Mouse (Mus musculus): ENCODE results near the gene Hcfc2. TPM values are rescaled to one million over a fixed set of nuclear protein-coding genes. Genes with fewer than 3 reads are reported as not detected.

Hcfc2 gene
- polyA plus RNA-seq, 1 experiment from 2014 or later: 37.3 TPM

GRCm38 (mm10) chr10:82680769-82681168 is 15.2 kb upstream of the Hcfc2 start:
- no peak for ATAC-seq (ENCODE audit: borderline replicate concordance, extremely low read depth, low FRiP score, low TSS enrichment)
- H3K9ac ChIP-seq: no peak overlapping the region
- H3K27ac ChIP-seq: no peak overlapping the region
- no peaks in the 10 kb centered on the region for H3K4me1 ChIP-seq
- H3K9me3 ChIP-seq: no peaks in the 10 kb centered on the region
- no peak overlapping the region for H3K4me3 ChIP-seq
- WGBS: 85% methylated on average over 5 of the region's 5 CpGs
- H3K27me3 ChIP-seq: no peaks in the 10 kb centered on the region
- H3K4me2 ChIP-seq: no peak overlapping the region
- no peaks in the 10 kb centered on the region for H3K36me3 ChIP-seq

DNA sequence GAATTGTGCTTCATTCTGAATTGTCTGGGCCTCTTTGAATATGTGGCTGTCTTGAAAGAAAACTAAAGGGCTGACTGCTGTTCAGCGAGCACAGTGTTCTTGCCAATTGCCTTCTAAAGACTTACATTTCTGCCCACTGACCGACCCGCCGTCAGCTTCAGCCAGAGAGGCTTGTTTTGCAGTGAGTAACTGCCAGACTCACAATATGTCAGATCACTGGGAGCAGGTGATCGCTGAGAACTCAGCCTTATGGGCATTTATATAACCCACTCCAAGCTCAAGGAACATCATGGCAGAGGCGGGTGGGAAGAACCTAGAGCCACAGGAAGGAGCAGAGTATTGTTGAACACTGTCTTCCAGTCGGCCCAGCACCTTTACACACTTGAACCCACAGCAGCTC is 14.3 kb upstream of the Hcfc2 start:
- H3K4me1 ChIP-seq: no peaks in the 10 kb centered on the region
- no peaks in the 10 kb centered on the region for H3K27me3 ChIP-seq
- no peaks in the 10 kb centered on the region for H3K9me3 ChIP-seq
- H3K27ac ChIP-seq: no peak overlapping the region
- 83% methylated on average over 7 of the region's 7 CpGs for WGBS
- H3K4me2 ChIP-seq: no peak overlapping the region
- H3K4me3 ChIP-seq: no peak overlapping the region
- H3K9ac ChIP-seq: no peak overlapping the region
- no peaks in the 10 kb centered on the region for H3K36me3 ChIP-seq
- ATAC-seq (ENCODE audit: borderline replicate concordance, extremely low read depth, low FRiP score, low TSS enrichment): no peak

DNA sequence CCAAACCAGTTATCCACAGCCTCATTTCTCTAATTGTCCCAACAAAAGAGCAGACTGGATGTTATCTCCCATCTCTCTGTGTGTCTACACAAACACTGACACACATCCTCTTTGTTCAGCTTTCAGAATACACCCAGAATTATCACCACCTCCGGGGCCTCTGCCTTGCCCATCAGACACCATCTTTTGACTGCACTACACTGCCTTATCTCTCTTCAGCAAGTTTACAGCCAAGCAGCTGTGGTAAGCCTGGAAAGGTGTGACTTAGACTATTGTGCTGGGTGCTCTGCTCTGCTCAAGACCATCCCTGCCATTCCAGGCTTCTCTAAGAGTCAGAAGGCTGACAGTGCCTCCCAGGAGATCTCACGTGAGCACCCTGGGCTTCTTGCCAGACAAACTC is 10.5 kb upstream of the Hcfc2 start:
- WGBS: 43% methylated on average over 2 of the region's 2 CpGs
- no peak overlapping the region for H3K4me3 ChIP-seq
- no peak overlapping the region for H3K27ac ChIP-seq
- H3K9ac ChIP-seq: no peak overlapping the region
- no peak for ATAC-seq (ENCODE audit: borderline replicate concordance, extremely low read depth, low FRiP score, low TSS enrichment)
- H3K4me2 ChIP-seq: no peak overlapping the region
- H3K36me3 ChIP-seq: no peaks in the 10 kb centered on the region
- no peaks in the 10 kb centered on the region for H3K9me3 ChIP-seq
- H3K4me1 ChIP-seq: peaks cover 11% of the 10 kb centered on the region
- H3K27me3 ChIP-seq: no peaks in the 10 kb centered on the region

GRCm38 (mm10) chr10:82689681-82690211 is 6.2 kb upstream of the Hcfc2 start:
- peak; percentile 76; the same call in 1 of the 2 replicates for ATAC-seq (ENCODE audit: borderline replicate concordance, extremely low read depth, low FRiP score, low TSS enrichment)
- 47% methylated on average over 7 of the region's 7 CpGs for WGBS
- H3K9me3 ChIP-seq: no peaks in the 10 kb centered on the region
- 0 out of 2 replicates have a peak overlapping the region, but pooled peaks have one; percentile 28 for H3K9ac ChIP-seq
- peak overlapping the region; percentile 52 for H3K4me2 ChIP-seq
- H3K4me3 ChIP-seq: peak overlapping the region; percentile 22
- H3K4me1 ChIP-seq: peaks cover 16% of the 10 kb centered on the region
- H3K27me3 ChIP-seq: no peaks in the 10 kb centered on the region
- H3K27ac ChIP-seq: peak overlapping the region; percentile 66
- no peaks in the 10 kb centered on the region for H3K36me3 ChIP-seq

- Histone ChIP-seq H3K4me1 (peaks cover 16% of the 10 kb centered on the region), H3K27ac (peak within 1 kb of the TSS; percentile 66), H3K27me3 (no peaks in the 10 kb centered on the region), H3K36me3 (no peaks in the 10 kb centered on the region), H3K4me2 (peak within 1 kb of the TSS; percentile 52), H3K9me3 (no peaks in the 10 kb centered on the region), H3K9ac (peak within 1 kb of the TSS; percentile 28), H3K4me3 (peak within 1 kb of the TSS; percentile 22)
- WGBS: under 1% methylated on average over 14 of the region's 14 CpGs
- ATAC-seq (ENCODE audit: borderline replicate concordance, extremely low read depth, low FRiP score, low TSS enrichment): peak; percentile 82; the same call in 1 of the 2 replicates
Observed at GRCm38 (mm10) chr10:82690494-82690893, 5.5 kb upstream of the Hcfc2 start, which contains the start of gene Glt8d2. Gene Glt8d2, minus strand, starts transcription at chr10:82690650.

DNA sequence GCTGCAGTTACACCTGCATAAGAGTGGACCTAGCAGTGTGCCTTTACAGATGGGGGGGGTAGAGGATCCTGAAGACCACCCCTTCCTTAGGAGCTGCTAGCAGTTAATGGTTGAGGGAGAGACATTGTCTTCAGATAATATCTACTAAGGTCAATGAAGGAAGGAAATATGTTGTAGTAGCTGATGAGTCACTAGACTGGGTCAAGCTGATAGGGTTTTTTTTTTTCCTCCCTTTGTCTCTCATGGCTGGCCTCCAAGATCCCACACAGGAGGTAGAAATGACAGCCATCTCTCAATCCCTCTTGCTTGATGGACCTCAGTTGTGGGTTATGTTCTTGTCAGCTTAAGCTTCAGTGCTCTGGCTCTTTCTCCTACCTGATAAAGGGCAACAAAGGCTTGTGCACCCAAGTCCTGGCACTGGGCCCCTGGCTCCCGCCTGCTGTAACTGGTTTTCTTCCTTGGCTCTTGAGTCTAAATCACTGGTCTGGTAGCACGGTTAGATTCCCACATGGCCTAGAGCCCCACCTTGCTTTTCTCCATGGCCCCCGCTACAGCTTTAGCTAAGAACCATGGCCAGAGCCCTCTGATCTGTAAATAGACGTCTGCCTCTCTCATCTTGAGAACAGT is 606 bp downstream of the Hcfc2 start:
- H3K9ac ChIP-seq: no peak overlapping the region
- ATAC-seq (ENCODE audit: borderline replicate concordance, extremely low read depth, low FRiP score, low TSS enrichment): no peak
- H3K9me3 ChIP-seq: no peaks in the 10 kb centered on the region
- H3K4me1 ChIP-seq: peaks cover 28% of the 10 kb centered on the region
- no peak overlapping the region for H3K4me2 ChIP-seq
- no peak overlapping the region for H3K4me3 ChIP-seq
- H3K27me3 ChIP-seq: no peaks in the 10 kb centered on the region
- peaks cover 5% of the 10 kb centered on the region; the same call in 1 of the 2 replicates for H3K36me3 ChIP-seq
- peak overlapping the region; percentile 47; the same call in 1 of the 2 replicates for H3K27ac ChIP-seq
- WGBS: 65% methylated on average over 4 of the region's 4 CpGs

- no peaks in the 10 kb centered on the region for H3K27me3 ChIP-seq
- no peaks in the 10 kb centered on the region for H3K9me3 ChIP-seq
- 0 out of 2 replicates have a peak overlapping the region, but pooled peaks have one; percentile 47 for H3K27ac ChIP-seq
- no peak overlapping the region for H3K4me2 ChIP-seq
- no peak overlapping the region for H3K4me3 ChIP-seq
- WGBS: 68% methylated on average over 3 of the region's 3 CpGs
- H3K4me1 ChIP-seq: peaks cover 28% of the 10 kb centered on the region
- H3K9ac ChIP-seq: no peak overlapping the region
- no peak for ATAC-seq (ENCODE audit: borderline replicate concordance, extremely low read depth, low FRiP score, low TSS enrichment)
- H3K36me3 ChIP-seq: peaks cover 10% of the 10 kb centered on the region; the same call in 1 of the 2 replicates
Observed at GRCm38 (mm10) chr10:82697305-82697898, 1.4 kb downstream of the Hcfc2 start.

GRCm38 (mm10) chr10:82698712-82699261 is 2.8 kb downstream of the Hcfc2 start:
- Histone ChIP-seq H3K4me1 (peaks cover 28% of the 10 kb centered on the region), H3K27ac (peak overlapping the region; percentile 74), H3K9ac (peak overlapping the region; percentile 84), H3K9me3 (no peaks in the 10 kb centered on the region), H3K4me2 (peak overlapping the region; percentile 78), H3K4me3 (peak overlapping the region; percentile 95), H3K27me3 (no peaks in the 10 kb centered on the region), H3K36me3 (peaks cover 10% of the 10 kb centered on the region; the same call in 1 of the 2 replicates)
- peak; percentile 96 for ATAC-seq (ENCODE audit: borderline replicate concordance, extremely low read depth, low FRiP score, low TSS enrichment)
- WGBS: 1% methylated on average over 42 of the region's 42 CpGs

GRCm38 (mm10) chr10:82699296-82699941 is 3.5 kb downstream of the Hcfc2 start:
- peak overlapping the region; percentile 74 for H3K27ac ChIP-seq
- peaks cover 28% of the 10 kb centered on the region for H3K4me1 ChIP-seq
- WGBS: under 1% methylated on average over 59 of the region's 59 CpGs
- ATAC-seq (ENCODE audit: borderline replicate concordance, extremely low read depth, low FRiP score, low TSS enrichment): peak; percentile 76
- peaks cover 14% of the 10 kb centered on the region; the same call in 1 of the 2 replicates for H3K36me3 ChIP-seq
- peak overlapping the region; percentile 95 for H3K4me3 ChIP-seq
- peak overlapping the region; percentile 78 for H3K4me2 ChIP-seq
- peak overlapping the region; percentile 84 for H3K9ac ChIP-seq
- no peaks in the 10 kb centered on the region for H3K27me3 ChIP-seq
- H3K9me3 ChIP-seq: no peaks in the 10 kb centered on the region

GRCm38 (mm10) chr10:82741354-82741753 is 45.4 kb downstream of the Hcfc2 start:
- peaks cover 47% of the 10 kb centered on the region for H3K36me3 ChIP-seq
- no peaks in the 10 kb centered on the region for H3K9me3 ChIP-seq
- H3K9ac ChIP-seq: no peak overlapping the region
- H3K4me1 ChIP-seq: no peaks in the 10 kb centered on the region
- H3K27me3 ChIP-seq: no peaks in the 10 kb centered on the region
- 84% methylated on average over 8 of the region's 8 CpGs for whole genome bisulfite sequencing
- no peak for ATAC-seq (ENCODE audit: borderline replicate concordance, extremely low read depth, low FRiP score, low TSS enrichment)
- no peak overlapping the region for H3K27ac ChIP-seq
- H3K4me3 ChIP-seq: no peak overlapping the region
- H3K4me2 ChIP-seq: no peak overlapping the region

GRCm38 (mm10) chr10:82741876-82742275 is 45.9 kb downstream of the Hcfc2 start:
- H3K9me3 ChIP-seq: no peaks in the 10 kb centered on the region
- no peak overlapping the region for H3K4me3 ChIP-seq
- no peaks in the 10 kb centered on the region for H3K4me1 ChIP-seq
- WGBS: 92% methylated on average over 4 of the region's 4 CpGs
- no peak overlapping the region for H3K4me2 ChIP-seq
- H3K9ac ChIP-seq: no peak overlapping the region
- no peaks in the 10 kb centered on the region for H3K27me3 ChIP-seq
- no peak overlapping the region for H3K27ac ChIP-seq
- H3K36me3 ChIP-seq: peaks cover 53% of the 10 kb centered on the region
- ATAC-seq (ENCODE audit: borderline replicate concordance, extremely low read depth, low FRiP score, low TSS enrichment): no peak
